Mouse (Mus musculus): Measurements from ENCODE around the gene Rab3il1. TPM values are rescaled to one million over a fixed set of nuclear protein-coding genes. Genes with fewer than 3 reads are reported as not detected.
A peak's percentile ranks its signal among the peaks of the same experiment; 100 is the strongest.

Rab3il1 gene
- total RNA-seq, 1 experiment from 2014 or later, result 9.7 TPM

DNA sequence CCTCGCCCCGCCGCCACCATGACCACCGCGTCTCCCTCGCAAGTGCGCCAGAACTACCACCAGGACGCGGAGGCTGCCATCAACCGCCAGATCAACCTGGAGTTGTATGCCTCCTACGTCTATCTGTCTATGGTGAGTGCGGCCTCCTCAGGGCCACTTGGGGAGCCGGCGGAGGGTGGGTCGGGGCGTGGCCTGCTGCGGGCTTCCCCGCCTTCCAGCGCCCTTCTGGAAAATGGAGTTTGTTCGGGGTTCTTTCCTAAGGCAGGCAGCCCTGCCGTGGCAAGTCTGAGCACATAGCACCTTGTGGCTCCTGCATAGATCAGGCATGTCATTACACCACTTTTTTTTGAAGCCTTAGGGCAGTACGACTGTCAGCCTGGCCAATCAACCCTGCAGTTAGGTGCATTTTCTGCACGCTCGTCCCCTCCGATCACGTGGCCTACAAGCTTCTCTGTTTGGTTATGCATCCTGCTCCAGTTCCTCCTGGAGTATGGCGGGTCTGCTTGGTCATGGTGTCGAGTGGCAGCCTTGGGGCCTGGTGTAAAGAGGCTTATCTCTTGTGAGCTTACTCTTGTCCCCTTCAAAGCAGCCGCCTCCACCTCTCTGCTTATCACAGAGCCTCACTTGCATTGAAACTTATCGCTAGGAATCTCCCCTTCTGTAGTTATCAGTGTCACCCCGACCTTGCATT, 18.5 kb upstream of the Rab3il1 start:
- peak; percentile 91 for DNase-seq

GRCm38 (mm10) chr19:9984111-9985055, 17.1 kb upstream of the Rab3il1 start:
- DNase-seq, result no peak

GRCm38 (mm10) chr19:9985190-9985899, 16.1 kb upstream of the Rab3il1 start:
- DNase-seq, result peak; percentile 42

DNA sequence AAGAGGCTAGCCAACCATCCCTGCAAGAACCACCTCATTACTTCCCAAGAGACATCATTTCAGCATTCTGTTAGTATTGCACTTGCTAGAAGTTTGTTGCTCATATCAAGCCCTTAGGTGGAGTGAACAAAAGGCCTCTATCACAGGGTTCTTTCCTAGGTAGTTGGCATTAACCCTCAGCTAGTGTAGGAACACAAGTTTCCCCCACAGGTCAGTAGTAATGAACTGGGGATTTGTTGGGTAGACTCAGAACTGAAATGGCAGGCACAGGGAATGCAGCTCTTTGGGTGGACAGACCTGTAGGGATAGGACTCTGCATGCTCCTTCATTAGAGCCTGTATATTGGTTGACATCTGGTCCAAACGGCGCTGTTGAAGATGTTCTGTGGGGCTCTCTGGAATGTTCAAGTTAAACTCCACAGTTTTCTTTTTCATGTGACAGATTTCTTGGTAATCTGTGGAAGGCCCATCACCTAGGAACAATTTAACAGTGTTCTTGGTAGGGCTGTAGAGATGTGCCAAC, 15.5 kb upstream of the Rab3il1 start:
- DNase-seq, result no peak

- no peak for DNase-seq
Observed at GRCm38 (mm10) chr19:9987192-9987591, 14.3 kb upstream of the Rab3il1 start.

DNA sequence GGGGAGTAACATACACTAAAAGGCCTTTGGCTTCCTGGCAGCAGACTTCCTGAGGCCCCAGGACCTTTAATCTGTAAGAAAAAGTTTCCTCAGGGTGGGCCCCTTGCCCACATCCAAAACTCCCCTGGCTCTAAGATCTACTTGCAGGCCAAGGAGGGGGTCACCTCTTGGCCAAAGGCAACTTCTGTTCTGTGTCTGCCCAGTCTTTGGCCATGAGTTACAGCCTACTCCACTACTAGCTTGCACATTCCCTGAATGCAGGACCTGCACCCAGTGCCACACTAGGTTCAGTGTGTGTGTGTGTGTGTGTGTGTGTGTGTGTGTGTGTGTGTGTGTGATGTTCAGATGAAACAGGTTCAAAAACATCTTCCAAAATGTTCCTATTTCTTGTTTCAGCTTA, 13.9 kb upstream of the Rab3il1 start:
- DNase-seq, result no peak

DNA sequence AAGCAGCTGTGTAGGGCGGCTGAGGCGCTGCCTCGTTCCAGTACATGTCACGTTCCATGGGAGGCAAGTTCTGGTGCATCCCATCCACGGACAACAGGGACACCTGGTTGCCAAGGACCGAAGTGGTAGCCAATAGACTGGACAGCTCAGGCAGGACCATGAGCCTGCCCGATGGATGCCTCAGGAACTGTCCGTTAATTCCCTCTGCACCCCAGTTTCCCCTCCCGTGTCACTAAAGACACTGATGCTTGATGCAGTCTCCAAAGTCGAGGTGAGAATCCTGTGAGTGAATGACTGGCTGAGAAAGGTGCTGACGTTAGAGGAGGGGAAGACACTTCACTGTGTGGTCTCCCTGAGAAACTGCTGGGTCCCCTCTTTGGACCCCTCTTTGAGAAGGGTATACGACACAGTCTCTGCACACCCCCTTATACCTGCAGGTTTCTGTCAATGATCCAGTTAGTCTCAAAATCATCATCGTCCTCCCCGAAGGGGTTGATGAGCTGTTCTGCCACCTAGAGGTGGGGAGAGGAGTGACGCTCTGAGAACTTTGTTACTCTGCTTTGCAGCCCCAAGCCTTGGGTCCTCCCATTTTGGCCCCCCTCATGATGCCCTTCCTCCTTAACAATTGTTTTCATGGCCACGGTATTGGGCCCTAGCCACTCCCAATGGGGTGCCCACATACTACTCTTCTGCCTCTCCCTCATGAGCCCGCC, 12.1 kb upstream of the Rab3il1 start:
- peak; percentile 50 for DNase-seq

DNA sequence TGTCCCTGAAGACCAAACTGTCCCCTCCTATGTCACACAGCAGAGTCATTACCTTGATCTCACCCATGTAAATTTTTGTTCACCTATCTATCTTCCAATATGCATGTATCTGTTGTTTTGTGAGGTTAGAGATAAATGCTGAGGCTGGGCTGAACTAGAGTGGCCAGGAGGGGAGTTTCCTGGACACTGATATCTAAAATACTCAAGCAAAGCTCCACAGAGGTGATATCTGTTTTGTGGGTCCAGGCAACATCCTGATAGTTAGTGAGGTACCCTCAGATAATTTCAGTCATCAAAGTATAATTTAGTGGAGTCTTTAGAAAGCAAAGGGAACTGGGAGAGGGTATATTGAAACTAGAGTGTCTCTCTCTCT, 11.6 kb upstream of the Rab3il1 start:
- DNase-seq, result no peak

GRCm38 (mm10) chr19:9991304-9991703, 10.2 kb upstream of the Rab3il1 start:
- DNase-seq, result peak; percentile 92

- no peak for DNase-seq
Observed at GRCm38 (mm10) chr19:9992011-9992958, 9.2 kb upstream of the Rab3il1 start.

DNA sequence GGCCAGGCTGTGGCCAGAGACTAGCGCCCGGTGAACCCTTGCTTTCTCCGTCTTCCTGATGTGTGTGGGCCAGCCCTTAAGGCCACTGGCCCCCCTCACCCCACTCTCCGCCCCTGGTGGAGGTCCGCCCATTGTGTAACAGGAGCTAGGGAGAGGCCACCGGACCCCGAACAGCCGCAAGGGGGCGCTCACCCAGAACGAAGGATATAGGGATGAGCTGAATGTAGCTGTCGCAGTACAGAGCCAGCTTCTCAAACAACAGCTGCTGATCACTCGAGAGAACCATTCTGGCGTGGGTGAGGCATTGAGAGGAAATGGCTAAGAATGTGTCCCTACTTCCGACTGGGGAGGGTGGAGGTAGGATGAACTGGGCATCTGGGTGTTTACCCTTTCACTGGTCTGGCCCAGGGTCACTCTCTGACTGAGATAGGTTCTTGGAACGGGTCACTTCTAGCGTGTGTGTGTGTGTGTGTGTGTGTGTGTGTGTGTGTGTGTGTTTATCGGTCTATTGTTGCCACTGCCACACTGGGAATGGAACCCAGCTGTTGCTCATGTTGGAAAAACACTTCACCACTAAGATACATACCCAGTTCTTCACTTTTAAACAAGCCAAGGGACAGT, 8.3 kb upstream of the Rab3il1 start:
- DNase-seq, result peak; percentile 97

GRCm38 (mm10) chr19:9997204-9998062, 4.0 kb upstream of the Rab3il1 start:
- no peak for DNase-seq

GRCm38 (mm10) chr19:9998063-9998416, 3.4 kb upstream of the Rab3il1 start:
- no peak for DNase-seq

DNA sequence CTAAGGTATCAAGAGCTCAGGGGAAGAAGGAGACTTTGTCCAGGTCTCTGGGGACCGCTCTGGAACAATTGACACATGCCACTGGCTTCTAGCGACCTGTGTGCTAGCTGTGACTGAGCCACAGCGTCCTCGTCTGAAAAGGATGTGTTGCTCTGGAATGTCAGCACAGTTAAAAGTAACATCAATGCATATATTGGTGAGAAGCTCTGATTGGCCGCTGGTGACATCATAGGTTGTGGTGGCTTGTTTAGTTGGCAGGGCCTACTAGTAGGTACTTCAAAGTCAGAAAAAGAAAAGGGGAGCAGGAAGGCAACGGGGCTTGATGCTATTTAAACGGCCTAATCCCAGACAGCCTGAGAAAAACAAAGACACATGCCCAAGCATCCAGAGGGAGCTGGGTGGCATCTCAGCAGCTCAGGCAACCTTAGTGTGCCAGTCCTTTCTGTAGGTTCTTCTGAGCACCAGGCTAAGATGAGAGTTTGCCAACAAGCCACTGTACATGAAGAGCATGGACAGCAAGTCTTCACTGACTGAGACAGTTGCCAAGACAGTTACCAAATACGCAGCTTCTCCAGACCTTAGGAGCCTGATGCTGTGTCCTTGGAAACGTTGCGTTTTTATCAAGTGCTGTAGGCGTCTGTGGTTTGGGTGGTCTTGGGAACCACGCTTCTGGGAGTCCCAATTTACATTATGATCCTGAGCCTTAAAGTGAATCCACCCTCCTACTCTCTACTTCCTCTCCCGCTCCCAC, 2.6 kb upstream of the Rab3il1 start:
- DNase-seq, result no peak

- peak; percentile 54 for DNase-seq
Observed at GRCm38 (mm10) chr19:10000330-10000729, 1.1 kb upstream of the Rab3il1 start.

GRCm38 (mm10) chr19:10003696-10004095, 2.2 kb downstream of the Rab3il1 start:
- no peak for DNase-seq

DNA sequence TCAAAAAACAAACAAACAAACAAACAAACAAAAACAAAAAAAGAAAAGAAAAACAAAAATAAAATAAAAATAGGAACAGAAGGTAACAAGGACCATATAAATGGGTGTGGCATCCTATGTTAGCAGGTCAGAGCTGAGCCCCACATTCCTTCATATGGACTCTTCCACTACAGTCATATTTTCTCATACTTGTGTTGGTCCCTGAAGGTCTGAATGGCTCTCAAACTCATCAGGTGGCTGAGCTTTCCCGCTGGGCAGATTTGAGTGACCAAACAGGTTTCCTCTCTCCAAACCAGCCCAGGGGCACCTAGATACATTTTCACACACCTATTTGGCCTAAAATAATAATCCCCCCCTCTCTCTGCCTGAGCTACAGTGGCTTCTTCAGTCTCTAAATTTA, 9.9 kb downstream of the Rab3il1 start:
- no peak for DNase-seq

DNA sequence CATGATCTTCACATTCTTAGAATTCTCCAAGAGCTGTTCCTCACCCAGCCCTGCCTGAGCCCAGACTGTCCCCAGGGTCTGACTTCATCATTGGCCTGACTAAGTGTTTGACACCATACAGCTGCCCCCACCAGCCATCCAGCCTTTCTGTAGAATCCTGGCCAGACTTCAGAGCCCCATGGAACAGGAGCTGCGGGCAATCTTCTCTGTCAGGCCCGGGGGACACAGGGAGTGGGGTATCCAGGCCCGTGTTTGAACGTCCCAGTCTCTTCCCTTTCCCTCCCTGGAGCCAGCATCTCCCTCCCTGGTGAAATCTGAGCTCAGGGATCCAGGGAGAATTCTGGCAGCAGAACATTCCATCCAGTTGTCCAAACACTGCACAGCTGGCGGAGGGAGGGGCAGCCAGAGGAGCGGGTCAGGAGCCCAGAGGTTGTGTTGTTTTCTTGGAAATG, 11.4 kb downstream of the Rab3il1 start:
- DNase-seq, result peak; percentile 44
